Mouse (Mus musculus): ENCODE results near the gene Vps18. TPM values are rescaled to one million over a fixed set of nuclear protein-coding genes. Genes with fewer than 3 reads are reported as not detected.

Vps18 gene
- polyA plus RNA-seq, 1 experiment from 2014 or later: 12.0 TPM

DNA sequence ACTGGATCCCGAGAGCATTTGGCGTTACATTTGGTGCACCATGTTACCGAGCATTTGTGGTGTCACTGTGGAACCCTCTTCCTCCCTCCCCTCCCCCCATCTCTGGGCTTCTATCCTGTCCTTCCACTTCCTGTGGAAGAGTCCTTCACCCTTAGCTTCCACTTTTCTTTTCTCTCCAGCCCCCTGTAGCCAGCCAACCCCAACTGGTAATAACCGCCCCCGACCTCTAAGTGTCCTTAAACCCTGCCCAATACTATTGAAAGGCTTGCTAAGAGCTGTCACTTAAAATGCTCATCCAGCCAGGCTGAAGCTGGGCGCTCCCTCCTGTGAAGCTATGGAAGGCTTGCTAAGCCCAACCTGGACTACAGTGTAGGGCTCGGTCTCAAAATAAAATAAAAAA, 11.6 kb upstream of the Vps18 start:
- 83% methylated on average over 7 of the region's 7 CpGs for WGBS
- no peak for DNase-seq (ENCODE audit: low spot score)
- Histone ChIP-seq H3K27me3 (replicated peaks; ENCODE audit: control insufficient read depth, insufficient read depth, low read length) (no peaks in the 10 kb centered on the region), H3K9ac (ENCODE audit: low read length) (no peak overlapping the region), H3K9me3 (replicated peaks; ENCODE audit: control insufficient read depth, low read length) (no peaks in the 10 kb centered on the region), H3K4me2 (ENCODE audit: low read length) (no peak overlapping the region), H3K4me3 (ENCODE audit: low read depth, low read length) (no peak overlapping the region), H3K36me3 (ENCODE audit: control insufficient read depth, insufficient read depth, low read length) (no peaks in the 10 kb centered on the region), H3K4me1 (ENCODE audit: control insufficient read depth, insufficient read depth, low read length) (no peaks in the 10 kb centered on the region), H3K27ac (ENCODE audit: low read depth, low read length) (no peak overlapping the region)
- no peak for ATAC-seq

DNA sequence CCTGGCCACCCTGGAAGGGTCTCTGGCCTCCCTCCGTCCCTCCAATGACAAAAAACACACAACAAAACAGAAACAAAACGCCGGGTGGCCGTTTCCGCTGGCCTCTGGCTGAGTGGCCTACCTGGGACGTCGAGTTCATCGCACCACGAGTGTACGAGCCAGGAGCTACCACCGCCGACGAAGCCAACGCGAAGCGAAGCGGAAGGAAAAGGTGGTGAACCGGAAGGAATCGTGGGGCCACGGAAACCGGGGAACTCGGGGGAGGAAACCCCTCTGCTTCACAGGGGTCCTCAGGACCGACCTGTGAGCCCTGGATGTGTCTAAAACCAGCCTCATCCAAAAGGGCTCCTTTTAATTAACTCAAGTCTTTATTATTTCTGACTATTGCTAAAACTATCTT, 10.7 kb upstream of the Vps18 start:
- Histone ChIP-seq H3K9me3 (replicated peaks; ENCODE audit: control insufficient read depth, low read length) (no peaks in the 10 kb centered on the region), H3K9ac (ENCODE audit: low read length) (no peak overlapping the region), H3K27ac (ENCODE audit: low read depth, low read length) (no peak overlapping the region), H3K36me3 (ENCODE audit: control insufficient read depth, insufficient read depth, low read length) (no peaks in the 10 kb centered on the region), H3K4me2 (ENCODE audit: low read length) (no peak overlapping the region), H3K4me3 (ENCODE audit: low read depth, low read length) (no peak overlapping the region), H3K4me1 (ENCODE audit: control insufficient read depth, insufficient read depth, low read length) (no peaks in the 10 kb centered on the region), H3K27me3 (replicated peaks; ENCODE audit: control insufficient read depth, insufficient read depth, low read length) (no peaks in the 10 kb centered on the region)
- whole genome bisulfite sequencing: 88% methylated on average over 23 of the region's 23 CpGs
- DNase-seq (ENCODE audit: low spot score): no peak
- ATAC-seq: no peak

DNA sequence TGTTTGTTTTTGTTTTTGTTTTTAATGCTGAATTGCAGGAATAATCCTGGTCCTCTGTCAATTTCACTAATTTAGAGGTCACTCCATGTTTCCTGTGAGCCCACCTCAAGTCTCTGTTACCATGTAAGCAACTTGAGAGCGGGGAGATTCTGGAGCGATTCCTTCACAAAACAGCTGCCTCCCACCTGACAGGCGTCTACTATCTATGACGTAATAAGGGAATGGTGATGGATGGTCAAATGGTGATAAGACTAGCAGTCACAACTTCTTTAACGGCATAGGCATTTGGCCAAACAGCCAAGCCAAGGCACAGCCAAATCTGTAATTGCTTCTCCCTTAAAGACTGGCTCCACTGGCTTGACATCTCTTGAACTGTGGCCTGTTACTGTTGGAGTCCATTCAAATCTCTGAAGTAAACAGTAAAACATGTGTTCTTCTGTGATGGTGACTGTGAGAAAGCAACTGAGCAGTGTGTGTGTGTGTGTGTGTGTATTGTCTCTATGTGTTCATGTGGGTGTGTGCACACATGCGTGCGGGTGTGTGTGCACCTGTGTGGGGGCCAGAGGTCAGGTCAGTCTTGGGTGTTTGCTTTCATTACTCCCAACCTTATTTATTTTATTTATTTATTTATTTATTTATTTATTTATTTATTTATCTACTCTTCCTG, 6.5 kb upstream of the Vps18 start:
- 92% methylated on average over 7 of the region's 7 CpGs for WGBS
- H3K27ac ChIP-seq (ENCODE audit: low read depth, low read length): no peak overlapping the region
- no peaks in the 10 kb centered on the region for H3K27me3 ChIP-seq (replicated peaks; ENCODE audit: control insufficient read depth, insufficient read depth, low read length)
- no peak for ATAC-seq
- H3K9me3 ChIP-seq (replicated peaks; ENCODE audit: control insufficient read depth, low read length): no peaks in the 10 kb centered on the region
- H3K9ac ChIP-seq (ENCODE audit: low read length): no peak overlapping the region
- no peak overlapping the region for H3K4me2 ChIP-seq (ENCODE audit: low read length)
- DNase-seq (ENCODE audit: low spot score): no peak
- H3K4me1 ChIP-seq (ENCODE audit: control insufficient read depth, insufficient read depth, low read length): no peaks in the 10 kb centered on the region
- H3K36me3 ChIP-seq (ENCODE audit: control insufficient read depth, insufficient read depth, low read length): no peaks in the 10 kb centered on the region
- H3K4me3 ChIP-seq (ENCODE audit: low read depth, low read length): no peak overlapping the region

DNA sequence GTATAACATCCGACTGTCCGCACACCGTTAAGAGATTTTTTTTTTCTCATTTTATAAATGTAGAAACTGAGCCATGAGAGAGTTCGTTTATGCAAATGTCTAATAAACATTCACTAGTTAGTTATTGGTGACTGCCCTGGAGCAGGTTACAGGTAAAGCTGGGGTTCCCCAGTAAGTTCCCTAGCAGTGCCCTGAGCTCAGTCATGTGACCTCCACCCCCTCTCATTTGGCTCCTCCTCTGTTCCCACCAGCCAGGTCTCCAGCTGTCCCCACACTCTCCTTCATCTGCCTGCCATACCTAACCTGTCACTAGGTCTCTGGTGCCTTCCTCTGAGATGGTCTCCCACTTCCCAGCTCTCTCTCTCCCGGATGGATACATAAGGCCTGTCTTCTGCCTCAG, 1.2 kb upstream of the Vps18 start:
- Histone ChIP-seq H3K9me3 (replicated peaks; ENCODE audit: control insufficient read depth, low read length) (no peaks in the 10 kb centered on the region), H3K4me2 (ENCODE audit: low read length) (no peak overlapping the region), H3K4me3 (ENCODE audit: low read depth, low read length) (no peak overlapping the region), H3K27me3 (replicated peaks; ENCODE audit: control insufficient read depth, insufficient read depth, low read length) (no peaks in the 10 kb centered on the region), H3K4me1 (ENCODE audit: control insufficient read depth, insufficient read depth, low read length) (peaks cover 7% of the 10 kb centered on the region), H3K9ac (ENCODE audit: low read length) (peak overlapping the region; percentile 3; the same call in 1 of the 2 replicates), H3K27ac (ENCODE audit: low read depth, low read length) (no peak overlapping the region), H3K36me3 (ENCODE audit: control insufficient read depth, insufficient read depth, low read length) (peaks cover 23% of the 10 kb centered on the region)
- 91% methylated on average over 5 of the region's 5 CpGs for WGBS
- no peak for ATAC-seq
- no peak for DNase-seq (ENCODE audit: low spot score)

DNA sequence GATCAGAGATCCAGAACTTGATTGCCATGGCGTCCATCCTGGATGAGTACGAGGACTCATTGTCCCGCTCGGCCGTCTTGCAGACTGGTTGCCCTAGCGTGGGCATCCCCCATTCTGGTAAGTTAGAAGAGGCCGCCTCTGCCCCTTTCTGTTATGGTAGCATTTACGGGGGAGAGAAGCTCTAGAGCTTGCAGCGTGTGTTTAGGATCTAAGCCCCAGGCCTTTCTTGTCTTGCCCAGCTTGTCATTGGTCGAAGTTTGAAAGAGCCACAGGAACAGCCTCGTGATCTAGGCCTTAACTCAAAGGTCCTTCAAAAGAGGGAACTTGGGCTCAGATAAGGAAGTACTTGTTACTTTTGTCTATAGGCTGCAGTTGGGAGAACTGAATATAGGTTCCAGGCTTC, 475 bp downstream of the Vps18 start:
- no peak overlapping the region for H3K27ac ChIP-seq (ENCODE audit: low read depth, low read length)
- H3K27me3 ChIP-seq (replicated peaks; ENCODE audit: control insufficient read depth, insufficient read depth, low read length): no peaks in the 10 kb centered on the region
- H3K4me2 ChIP-seq (ENCODE audit: low read length): peak overlapping the region; percentile 71
- no peaks in the 10 kb centered on the region for H3K9me3 ChIP-seq (replicated peaks; ENCODE audit: control insufficient read depth, low read length)
- ATAC-seq: peak; percentile 18
- peak overlapping the region; percentile 71 for H3K9ac ChIP-seq (ENCODE audit: low read length)
- H3K4me3 ChIP-seq (ENCODE audit: low read depth, low read length): peak overlapping the region; percentile 65
- 2% methylated on average over 11 of the region's 11 CpGs for WGBS
- H3K36me3 ChIP-seq (ENCODE audit: control insufficient read depth, insufficient read depth, low read length): peaks cover 39% of the 10 kb centered on the region
- peak; percentile 19 for DNase-seq (ENCODE audit: low spot score)
- peaks cover 7% of the 10 kb centered on the region for H3K4me1 ChIP-seq (ENCODE audit: control insufficient read depth, insufficient read depth, low read length)

DNA sequence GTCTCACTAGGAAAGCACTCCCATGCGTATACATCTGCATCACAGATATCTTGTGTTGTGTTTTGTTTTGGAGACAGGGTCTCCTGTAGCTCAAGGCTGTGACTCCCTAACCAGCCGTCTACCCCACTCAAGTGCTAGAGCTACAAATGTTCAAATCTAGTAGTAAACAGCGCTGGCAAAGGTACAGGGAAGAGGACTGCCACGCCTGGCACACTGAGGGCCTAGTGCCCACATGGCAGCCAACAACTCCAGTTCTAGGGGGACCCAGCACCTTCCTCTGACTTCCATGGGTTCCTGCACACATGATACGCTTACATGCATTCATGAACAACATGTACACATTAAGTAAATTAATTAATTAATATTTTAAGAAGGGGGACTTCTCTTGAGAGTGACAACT, 3.7 kb downstream of the Vps18 start:
- no peaks in the 10 kb centered on the region for H3K9me3 ChIP-seq (replicated peaks; ENCODE audit: control insufficient read depth, low read length)
- 91% methylated on average over 5 of the region's 5 CpGs for WGBS
- ATAC-seq: no peak

DNA sequence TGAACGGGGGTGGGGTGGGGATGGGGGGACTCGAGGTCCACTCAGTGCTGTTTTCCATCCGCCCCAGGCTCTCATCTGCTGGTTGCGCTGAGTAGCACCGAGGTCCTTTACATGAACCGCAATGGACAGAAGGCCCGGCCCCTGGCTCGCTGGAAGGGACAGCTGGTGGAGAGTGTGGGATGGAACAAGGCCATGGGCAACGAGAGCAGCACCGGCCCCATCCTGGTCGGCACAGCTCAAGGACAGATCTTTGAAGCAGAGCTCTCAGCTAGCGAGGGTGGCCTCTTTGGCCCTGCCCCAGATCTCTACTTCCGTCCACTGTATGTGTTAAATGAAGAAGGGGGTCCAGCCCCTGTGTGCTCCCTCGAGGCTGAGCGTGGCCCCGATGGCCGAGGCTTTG, 4.3 kb downstream of the Vps18 start:
- 94% methylated on average over 17 of the region's 17 CpGs for WGBS
- Histone ChIP-seq H3K4me1 (ENCODE audit: control insufficient read depth, insufficient read depth, low read length) (peaks cover 7% of the 10 kb centered on the region), H3K27ac (ENCODE audit: low read depth, low read length) (no peak overlapping the region), H3K4me2 (ENCODE audit: low read length) (no peak overlapping the region), H3K4me3 (ENCODE audit: low read depth, low read length) (no peak overlapping the region), H3K36me3 (ENCODE audit: control insufficient read depth, insufficient read depth, low read length) (peaks cover 71% of the 10 kb centered on the region), H3K27me3 (replicated peaks; ENCODE audit: control insufficient read depth, insufficient read depth, low read length) (no peaks in the 10 kb centered on the region), H3K9me3 (replicated peaks; ENCODE audit: control insufficient read depth, low read length) (no peaks in the 10 kb centered on the region), H3K9ac (ENCODE audit: low read length) (no peak overlapping the region)
- ATAC-seq: no peak
- no peak for DNase-seq (ENCODE audit: low spot score)

More for the DNA sequence above, 3.7 kb downstream of the Vps18 start:
- H3K4me2 ChIP-seq (ENCODE audit: low read length): no peak overlapping the region
- no peak overlapping the region for H3K9ac ChIP-seq (ENCODE audit: low read length)
- H3K4me1 ChIP-seq (ENCODE audit: control insufficient read depth, insufficient read depth, low read length): peaks cover 7% of the 10 kb centered on the region
- H3K4me3 ChIP-seq (ENCODE audit: low read depth, low read length): no peak overlapping the region
- H3K36me3 ChIP-seq (ENCODE audit: control insufficient read depth, insufficient read depth, low read length): peaks cover 66% of the 10 kb centered on the region
- no peak overlapping the region for H3K27ac ChIP-seq (ENCODE audit: low read depth, low read length)
- H3K27me3 ChIP-seq (replicated peaks; ENCODE audit: control insufficient read depth, insufficient read depth, low read length): no peaks in the 10 kb centered on the region
- no peak for DNase-seq (ENCODE audit: low spot score)

DNA sequence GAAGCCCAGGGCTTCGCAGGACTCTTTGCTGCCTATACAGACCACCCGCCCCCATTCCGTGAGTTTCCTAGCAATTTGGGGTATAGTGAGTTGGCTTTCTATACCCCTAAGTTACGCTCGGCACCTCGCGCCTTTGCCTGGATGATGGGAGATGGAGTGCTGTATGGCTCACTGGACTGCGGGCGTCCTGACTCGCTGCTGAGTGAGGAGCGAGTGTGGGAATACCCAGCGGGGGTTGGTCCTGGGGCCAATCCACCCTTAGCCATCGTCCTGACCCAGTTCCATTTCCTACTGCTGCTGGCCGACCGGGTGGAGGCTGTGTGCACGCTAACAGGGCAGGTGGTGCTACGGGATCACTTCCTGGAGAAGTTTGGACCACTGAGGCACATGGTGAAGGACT, 4.8 kb downstream of the Vps18 start:
- H3K4me2 ChIP-seq (ENCODE audit: low read length): no peak overlapping the region
- peaks cover 74% of the 10 kb centered on the region for H3K36me3 ChIP-seq (ENCODE audit: control insufficient read depth, insufficient read depth, low read length)
- ATAC-seq (no peak), DNase-seq (ENCODE audit: low spot score) (no peak)
- H3K9ac ChIP-seq (ENCODE audit: low read length): no peak overlapping the region
- H3K27ac ChIP-seq (ENCODE audit: low read depth, low read length): no peak overlapping the region
- 95% methylated on average over 17 of the region's 17 CpGs for WGBS
- peaks cover 7% of the 10 kb centered on the region for H3K4me1 ChIP-seq (ENCODE audit: control insufficient read depth, insufficient read depth, low read length)
- no peak overlapping the region for H3K4me3 ChIP-seq (ENCODE audit: low read depth, low read length)
- no peaks in the 10 kb centered on the region for H3K9me3 ChIP-seq (replicated peaks; ENCODE audit: control insufficient read depth, low read length)
- H3K27me3 ChIP-seq (replicated peaks; ENCODE audit: control insufficient read depth, insufficient read depth, low read length): no peaks in the 10 kb centered on the region

DNA sequence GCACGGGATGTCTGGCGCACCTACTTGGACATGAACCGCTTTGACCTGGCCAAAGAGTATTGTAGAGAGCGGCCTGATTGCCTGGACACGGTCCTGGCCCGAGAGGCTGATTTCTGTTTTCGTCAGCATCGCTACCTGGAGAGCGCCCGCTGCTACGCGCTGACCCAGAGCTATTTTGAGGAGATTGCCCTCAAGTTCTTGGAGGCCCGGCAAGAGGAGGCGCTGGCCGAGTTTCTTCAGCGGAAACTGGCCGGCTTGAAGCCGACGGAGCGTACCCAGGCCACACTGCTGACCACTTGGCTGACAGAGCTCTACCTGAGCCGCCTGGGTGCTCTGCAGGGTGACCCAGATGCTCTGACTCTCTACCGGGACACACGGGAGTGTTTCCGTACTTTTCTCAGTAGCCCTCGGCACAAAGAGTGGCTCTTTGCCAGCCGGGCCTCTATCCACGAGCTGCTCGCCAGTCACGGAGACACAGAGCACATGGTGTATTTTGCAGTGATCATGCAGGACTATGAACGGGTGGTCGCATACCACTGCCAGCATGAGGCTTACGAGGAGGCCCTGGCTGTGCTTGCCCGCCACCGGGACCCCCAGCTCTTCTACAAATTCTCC, 5.3 kb downstream of the Vps18 start:
- WGBS: 91% methylated on average over 34 of the region's 34 CpGs
- Histone ChIP-seq H3K36me3 (ENCODE audit: control insufficient read depth, insufficient read depth, low read length) (peaks cover 77% of the 10 kb centered on the region), H3K27me3 (replicated peaks; ENCODE audit: control insufficient read depth, insufficient read depth, low read length) (no peaks in the 10 kb centered on the region), H3K4me2 (ENCODE audit: low read length) (no peak overlapping the region), H3K9ac (ENCODE audit: low read length) (no peak overlapping the region), H3K27ac (ENCODE audit: low read depth, low read length) (no peak overlapping the region), H3K4me3 (ENCODE audit: low read depth, low read length) (no peak overlapping the region), H3K9me3 (replicated peaks; ENCODE audit: control insufficient read depth, low read length) (no peaks in the 10 kb centered on the region), H3K4me1 (ENCODE audit: control insufficient read depth, insufficient read depth, low read length) (peaks cover 7% of the 10 kb centered on the region)
- DNase-seq (ENCODE audit: low spot score): no peak
- ATAC-seq: no peak
